10 mouse cellular contexts compared by ENCODE assay signal in the genomic region with DNA sequence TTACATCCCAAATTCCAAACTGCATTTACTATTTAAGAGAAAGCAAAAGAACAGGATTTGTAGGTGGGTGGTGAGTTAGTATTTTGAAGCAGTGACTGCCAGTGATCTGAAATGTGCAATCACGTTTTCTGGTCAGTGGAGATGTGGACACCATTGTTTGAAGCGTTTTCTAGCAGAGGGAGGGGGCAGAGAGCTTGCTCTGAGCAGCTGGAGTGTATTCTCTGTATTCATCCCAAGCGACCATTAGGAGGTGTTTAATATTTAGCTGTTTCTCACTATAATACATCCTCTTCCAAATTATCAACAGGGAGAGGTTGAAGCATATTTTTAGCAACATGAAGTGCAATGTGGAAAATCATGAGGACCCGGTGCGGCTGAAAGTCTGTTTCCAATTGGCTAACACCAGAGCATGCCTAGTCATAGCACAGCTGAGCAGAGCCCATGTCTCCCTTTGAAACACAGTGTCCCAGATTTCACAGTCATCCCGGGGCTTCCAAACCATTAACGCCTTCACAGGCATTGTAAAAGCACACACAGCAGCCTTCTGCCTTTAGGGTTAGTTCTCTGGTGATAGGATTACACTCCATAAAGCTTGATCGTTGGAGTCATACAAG. TPM values are rescaled to one million over a fixed set of nuclear protein-coding genes. Genes with fewer than 3 reads are reported as not detected.
DNase-seq lines count a peak whose midpoint lies in the region; ATAC-seq and TF ChIP-seq lines count a peak whose summit lies in the region.
"Had no signal": no experiment of that assay in that cellular context is flagged by ENCODE, and none has a peak within 500 bp of the region (broad histone marks: within the 10 kb centered on the region; RNA-seq: fewer than 3 reads in every experiment).

No protein-coding gene starts in this region.

- no peak for ATAC-seq in erythroblast, adult 5-6 weeks (replicated peaks; ENCODE audit: low FRiP score, poor library complexity, severe bottlenecking)
- ATAC-seq in cerebellum, adult (ENCODE audit: insufficient number of reproducible peaks, low FRiP score, low TSS enrichment): no peak

- DNase-seq in gastrocnemius, adult 2 months: peak; percentile 26
- DNase-seq in gastrocnemius, adult 8-10 months (ENCODE audit: low spot score in 2 of 2): no peak
- peak; percentile 21 for DNase-seq in CD4-positive helper T cell, adult 2 months (ENCODE audit: low read depth, low spot score)
- DNase-seq in heart, adult 8-10 months (ENCODE audit: low spot score): peak; percentile 58
- DNase-seq in layer of hippocampus, postnatal 10 days (ENCODE audit: low spot score in 2 of 2): peak; percentile 31 to 37
- no peak for DNase-seq in cerebellum, adult 8-10 months

- intact Hi-C loops in gastrocnemius, adult 2 months (cut with DNase I): no loop called here

- peak overlapping the region; percentile 15 for H3K4me3 ChIP-seq in gastrocnemius, adult 2 months

- peak overlapping the region; percentile 62 for H3K27ac ChIP-seq in gastrocnemius, adult 2 months

- no peak for TF ChIP-seq CTCF in gastrocnemius, adult 2 months (IDR thresholded peaks at IDR 0.05)

RNA-seq across cellular contexts. Expression of gene Icos, which starts 41.7 kb away (rescaled TPM):
- total RNA-seq in gastrocnemius, adult 2 months (2021): under 1 TPM in 1 of 2 experiments, not detected in 1; 0.13 TPM
- total RNA-seq in gastrocnemius, adult 8-10 months (2022): not detected
- under 1 TPM in 3 of 4 experiments, not detected in 1; 0.27 to 0.28 (median 0.28) TPM for total RNA-seq in heart, adult 8-10 months (2022)
- under 1 TPM; 0.32 to 0.47 TPM for total RNA-seq in layer of hippocampus, postnatal 10 days (2021)
- total RNA-seq in erythroblast, adult 5-6 weeks (2015; ENCODE audit: low replicate concordance): not detected in 2 replicates
- 0.43 TPM in 1 of 2 replicates, not detected in the other for total RNA-seq in erythroblast, adult 5-6 weeks (2017; ENCODE audit: low replicate concordance)
- total RNA-seq: layer of hippocampus, adult 18-20 months had no signal

RNA-seq across cellular contexts. Expression of gene Ctla4, which starts 49.3 kb away (rescaled TPM):
- total RNA-seq in gastrocnemius, adult 2 months (2021): under 1 TPM in 1 of 2 experiments, not detected in 1; 0.45 TPM
- total RNA-seq in gastrocnemius, adult 8-10 months (2022): not detected
- 1 to 10 TPM in 3 of 4 experiments, under 1 TPM in 1; 0.95 to 2.5 (median 1.5) TPM for total RNA-seq in heart, adult 8-10 months (2022)
- not detected for total RNA-seq in layer of hippocampus, postnatal 10 days (2021)
- not detected in 2 replicates for total RNA-seq in erythroblast, adult 5-6 weeks (2015; ENCODE audit: low replicate concordance)
- total RNA-seq in erythroblast, adult 5-6 weeks (2017; ENCODE audit: low replicate concordance): not detected in 2 replicates
- total RNA-seq: layer of hippocampus, adult 18-20 months; liver, adult 2 months had no signal

Comparison
In these comparisons a context has a peak if more than half of its experiments do, and no peak if none do; other contexts are left out.
1. DNase-seq: peak in gastrocnemius, adult 2 months (single experiment), CD4-positive helper T cell, adult 2 months (single experiment), heart, adult 8-10 months (single experiment) and layer of hippocampus, postnatal 10 days (2 of 2); none in gastrocnemius, adult 8-10 months (0 of 2) and cerebellum, adult 8-10 months (single experiment).